Mouse (Mus musculus): ENCODE measurements around the gene Rtn1.

DNA sequence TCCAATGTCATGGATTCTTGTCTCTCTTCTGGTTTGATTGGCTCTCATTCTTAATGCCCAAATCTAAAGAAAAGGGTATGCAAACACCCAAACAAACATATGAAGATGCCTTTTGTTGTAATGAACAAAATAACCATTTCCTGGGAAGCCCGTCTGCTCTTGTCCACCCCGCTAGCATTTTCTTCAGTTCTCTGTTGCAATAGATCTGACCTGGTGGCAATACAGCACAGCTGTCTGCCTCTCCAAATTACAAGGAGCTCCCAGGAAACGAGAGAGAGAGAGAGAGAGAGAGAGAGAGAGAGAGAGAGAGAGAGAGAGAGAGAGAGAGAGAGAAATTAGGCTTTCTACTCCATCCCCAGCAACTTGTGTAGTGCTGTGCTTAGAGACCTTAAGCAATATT, 42.1 kb downstream of the Rtn1 start:
- no peak for TF ChIP-seq CTCF (IDR thresholded peaks at IDR 0.05; ENCODE audit: low read depth)
- TF ChIP-seq EP300 (IDR thresholded peaks at IDR 0.05; ENCODE audit: low read depth) = no peak
